Mouse (Mus musculus) liver, adult 2 months (tissue): ENCODE data around the gene Tcf7l1.

ENCODE experiments used
- CTCF ChIP-seq: fragments of 200-500 bp; IDR thresholded peaks from 2 replicates; pipeline ENCODE4 v1.5.1; 2011; ENCODE audit warnings: low read depth, low read length, control low read depth
- POLR2A ChIP-seq: fragments of 200-500 bp; IDR thresholded peaks from 2 replicates; pipeline ENCODE4 v1.6.1; 2011; ENCODE audit warnings: low read length, control low read depth; ENCODE audit not compliant: insufficient read depth; ENCODE audit errors: extremely low read depth

- TF ChIP-seq POLR2A (no peak), CTCF (no peak)
Observed at GRCm38 (mm10) chr6:72696601-72697335, 92.3 kb downstream of the Tcf7l1 start.
